ENCODE assay signal across 11 mouse cellular contexts in the genomic region with DNA sequence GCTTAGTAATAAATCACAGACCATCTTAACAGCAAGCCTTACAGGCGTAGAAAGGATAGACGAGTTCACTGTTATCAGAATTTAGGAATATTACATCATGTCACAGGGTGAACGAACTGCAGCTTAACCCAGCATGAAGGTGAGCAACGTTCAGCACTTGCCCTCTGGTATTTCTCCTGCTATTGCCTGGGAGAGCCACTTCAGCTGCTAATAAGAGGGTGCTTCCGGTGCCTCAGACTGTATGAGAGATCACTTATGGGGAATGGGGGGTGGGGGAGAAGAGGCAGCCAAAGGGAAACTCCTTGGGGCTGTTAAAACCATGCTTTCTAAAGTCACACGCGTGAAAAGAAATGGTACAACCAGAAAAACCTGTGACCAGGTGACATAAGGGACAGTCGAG.
DNase-seq lines count a peak whose midpoint lies in the region; ATAC-seq and TF ChIP-seq lines count a peak whose summit lies in the region.
"Had no signal": no experiment of that assay in that cellular context is flagged by ENCODE, and none has a peak within 500 bp of the region (broad histone marks: within the 10 kb centered on the region; RNA-seq: fewer than 3 reads in every experiment).

No protein-coding gene starts in this region.

- no peaks in the 10 kb centered on the region for H3K36me3 ChIP-seq in forebrain, postnatal 0 days (ENCODE audit: insufficient read depth)
- H3K36me3 ChIP-seq in forebrain, embryonic 14.5 days (ENCODE audit: control insufficient read depth, insufficient read depth, low read length), result no peaks in the 10 kb centered on the region
- no peaks in the 10 kb centered on the region for H3K36me3 ChIP-seq in kidney, embryonic 16.5 days (ENCODE audit: insufficient read depth, low read length)
- no peaks in the 10 kb centered on the region for H3K36me3 ChIP-seq in limb, embryonic 10.5 days
- H3K36me3 ChIP-seq in myocyte (ENCODE audit: control insufficient read depth, insufficient read depth), result no peaks in the 10 kb centered on the region
- H3K36me3 ChIP-seq: forebrain, embryonic 10.5 days had no signal

- H3K4me3 ChIP-seq in forebrain, postnatal 0 days (ENCODE audit: low read depth, low read length), result no peak overlapping the region
- H3K4me3 ChIP-seq in forebrain, embryonic 14.5 days (ENCODE audit: low read depth, low read length), result no peak overlapping the region
- H3K4me3 ChIP-seq in kidney, embryonic 16.5 days (ENCODE audit: low read length), result no peak overlapping the region
- H3K4me3 ChIP-seq in limb, embryonic 10.5 days, result peak overlapping the region; percentile 6; the same call in 1 of the 2 replicates
- no peak overlapping the region for H3K4me3 ChIP-seq in myocyte
- H3K4me3 ChIP-seq: forebrain, embryonic 10.5 days had no signal

- TF ChIP-seq CTCF in forebrain, postnatal 0 days (IDR thresholded peaks at IDR 0.05; ENCODE audit: low read depth), result no peak

- H3K4me2 ChIP-seq in forebrain, postnatal 0 days (ENCODE audit: low read depth), result 0 out of 2 replicates have a peak overlapping the region, but pooled peaks have one; percentile 13
- no peak overlapping the region for H3K4me2 ChIP-seq in forebrain, embryonic 14.5 days (ENCODE audit: low read length)
- H3K4me2 ChIP-seq in kidney, embryonic 16.5 days (replicated peaks; ENCODE audit: low read depth, low read length), result peak overlapping the region; percentile 37
- H3K4me2 ChIP-seq in myocyte (ENCODE audit: low read depth), result peak overlapping the region; percentile 53

- H3K79me2 ChIP-seq in myocyte (ENCODE audit: control insufficient read depth, insufficient read depth), result no peaks in the 10 kb centered on the region

- H3K27ac ChIP-seq in forebrain, postnatal 0 days (ENCODE audit: low read depth, low read length), result no peak overlapping the region
- no peak overlapping the region for H3K27ac ChIP-seq in forebrain, embryonic 14.5 days (ENCODE audit: low read depth, low read length)
- H3K27ac ChIP-seq in kidney, embryonic 16.5 days (ENCODE audit: low read length), result no peak overlapping the region
- H3K27ac ChIP-seq in limb, embryonic 10.5 days, result no peak overlapping the region
- H3K27ac ChIP-seq: forebrain, embryonic 10.5 days had no signal

- intact Hi-C loops in gastrocnemius, postnatal 14 days (cut with DNase I; ENCODE audit: low total_unique reads), result loop anchor here (5.0 to 10.0 kb wide), 2 partner anchors 329 to 827 kb away; no protein-coding TSS in a partner anchor

- DNase-seq in forebrain, postnatal 0 days, result no peak
- DNase-seq in forebrain, embryonic 14.5 days (ENCODE audit: low spot score), result no peak
- no peak for DNase-seq in kidney, adult 9 months
- no peak for DNase-seq in limb, embryonic 10.5 days (ENCODE audit: low spot score)
- no peak for DNase-seq in urinary bladder, postnatal 4 days (ENCODE audit: low spot score in 2 of 2)
- DNase-seq in gastrocnemius, postnatal 14 days, result no peak
- DNase-seq: B cell, adult 2 months; left cerebral cortex, postnatal 4 days had no signal

- no peak overlapping the region for H3ac ChIP-seq in myocyte (ENCODE audit: control insufficient read depth, insufficient read length)

- TF ChIP-seq POLR2A in myocyte (IDR thresholded peaks at IDR 0.05; ENCODE audit: insufficient read length, low read depth), result no peak

- WGBS in forebrain, postnatal 0 days, result 73% methylated on average over 8 of the region's 8 CpGs
- WGBS in forebrain, embryonic 14.5 days, result 74% methylated on average over 8 of the region's 8 CpGs
- 68% methylated on average over 8 of the region's 8 CpGs for WGBS in kidney, embryonic 16.5 days
- 73% methylated on average over 8 of the region's 8 CpGs for WGBS in limb, embryonic 10.5 days

- no peak overlapping the region for H3K9ac ChIP-seq in forebrain, postnatal 0 days
- no peak overlapping the region for H3K9ac ChIP-seq in forebrain, embryonic 14.5 days (ENCODE audit: low read length)
- no peak overlapping the region for H3K9ac ChIP-seq in kidney, embryonic 16.5 days (replicated peaks; ENCODE audit: low read length)

- no peaks in the 10 kb centered on the region for H3K9me3 ChIP-seq in forebrain, postnatal 0 days (ENCODE audit: low read length)
- H3K9me3 ChIP-seq in forebrain, embryonic 14.5 days (replicated peaks; ENCODE audit: control insufficient read depth, low read length), result no peaks in the 10 kb centered on the region
- H3K9me3 ChIP-seq in kidney, embryonic 16.5 days (ENCODE audit: low read length), result no peaks in the 10 kb centered on the region
- H3K9me3 ChIP-seq in limb, embryonic 10.5 days (replicated peaks), result no peaks in the 10 kb centered on the region
- H3K9me3 ChIP-seq: forebrain, embryonic 10.5 days had no signal

- ATAC-seq in forebrain, postnatal 0 days, result no peak
- no peak for ATAC-seq in forebrain, embryonic 14.5 days
- no peak for ATAC-seq in kidney, embryonic 16.5 days (ENCODE audit: low FRiP score, low TSS enrichment)

- H3K4me1 ChIP-seq in forebrain, postnatal 0 days (ENCODE audit: insufficient read depth), result no peaks in the 10 kb centered on the region
- H3K4me1 ChIP-seq in forebrain, embryonic 14.5 days (ENCODE audit: control insufficient read depth, insufficient read depth, low read length), result no peaks in the 10 kb centered on the region
- no peaks in the 10 kb centered on the region for H3K4me1 ChIP-seq in kidney, embryonic 16.5 days (ENCODE audit: insufficient read depth, low read length)
- peaks cover 8% of the 10 kb centered on the region for H3K4me1 ChIP-seq in limb, embryonic 10.5 days
- H3K4me1 ChIP-seq: forebrain, embryonic 10.5 days had no signal

- no peaks in the 10 kb centered on the region; the same call in 1 of the 2 replicates for H3K27me3 ChIP-seq in forebrain, postnatal 0 days (ENCODE audit: insufficient read depth, low read length)
- H3K27me3 ChIP-seq in forebrain, embryonic 14.5 days (replicated peaks; ENCODE audit: control insufficient read depth, insufficient read depth, low read length), result no peaks in the 10 kb centered on the region
- no peaks in the 10 kb centered on the region for H3K27me3 ChIP-seq in kidney, embryonic 16.5 days (ENCODE audit: insufficient read depth, low read length)
- H3K27me3 ChIP-seq in limb, embryonic 10.5 days (ENCODE audit: low read depth, poor library complexity, severe bottlenecking), result peaks cover 11% of the 10 kb centered on the region
- no peaks in the 10 kb centered on the region for H3K27me3 ChIP-seq in myocyte (ENCODE audit: control insufficient read depth, insufficient read depth, insufficient read length)

TF ChIP-seq in myocyte, 11 proteins besides CTCF, POLR2A, EP300 and RAD21:
- no peak for TF ChIP-seq E2F4 (IDR thresholded peaks at IDR 0.05; ENCODE audit: insufficient read depth)
- TF ChIP-seq REST (IDR thresholded peaks at IDR 0.05; ENCODE audit: insufficient read depth, insufficient read length), result no peak
- TF ChIP-seq TCF12 (IDR thresholded peaks at IDR 0.05; ENCODE audit: insufficient read depth, poor library complexity, severe bottlenecking), result no peak
- no peak for TF ChIP-seq MYOD1 (IDR thresholded peaks at IDR 0.05; ENCODE audit: control insufficient read depth in 1 of 3, insufficient read length in 2 of 3, low read depth in 2 of 3)
- TF ChIP-seq MYOG (IDR thresholded peaks at IDR 0.05; ENCODE audit: control insufficient read depth in 1 of 3, insufficient read depth in 1 of 3, insufficient read length in 2 of 3, low read depth in 2 of 3), result no peak
- TF ChIP-seq CEBPB (IDR thresholded peaks at IDR 0.05; ENCODE audit: insufficient read depth, poor library complexity, severe bottlenecking), result no peak
- TF ChIP-seq TCF3 (IDR thresholded peaks at IDR 0.05; ENCODE audit: insufficient read length, low read depth), result no peak
- no peak for TF ChIP-seq SRF (IDR thresholded peaks at IDR 0.05; ENCODE audit: control insufficient read depth, insufficient read length, low read depth)
